12 mouse cellular contexts compared by ENCODE assay signal in the genomic region with DNA sequence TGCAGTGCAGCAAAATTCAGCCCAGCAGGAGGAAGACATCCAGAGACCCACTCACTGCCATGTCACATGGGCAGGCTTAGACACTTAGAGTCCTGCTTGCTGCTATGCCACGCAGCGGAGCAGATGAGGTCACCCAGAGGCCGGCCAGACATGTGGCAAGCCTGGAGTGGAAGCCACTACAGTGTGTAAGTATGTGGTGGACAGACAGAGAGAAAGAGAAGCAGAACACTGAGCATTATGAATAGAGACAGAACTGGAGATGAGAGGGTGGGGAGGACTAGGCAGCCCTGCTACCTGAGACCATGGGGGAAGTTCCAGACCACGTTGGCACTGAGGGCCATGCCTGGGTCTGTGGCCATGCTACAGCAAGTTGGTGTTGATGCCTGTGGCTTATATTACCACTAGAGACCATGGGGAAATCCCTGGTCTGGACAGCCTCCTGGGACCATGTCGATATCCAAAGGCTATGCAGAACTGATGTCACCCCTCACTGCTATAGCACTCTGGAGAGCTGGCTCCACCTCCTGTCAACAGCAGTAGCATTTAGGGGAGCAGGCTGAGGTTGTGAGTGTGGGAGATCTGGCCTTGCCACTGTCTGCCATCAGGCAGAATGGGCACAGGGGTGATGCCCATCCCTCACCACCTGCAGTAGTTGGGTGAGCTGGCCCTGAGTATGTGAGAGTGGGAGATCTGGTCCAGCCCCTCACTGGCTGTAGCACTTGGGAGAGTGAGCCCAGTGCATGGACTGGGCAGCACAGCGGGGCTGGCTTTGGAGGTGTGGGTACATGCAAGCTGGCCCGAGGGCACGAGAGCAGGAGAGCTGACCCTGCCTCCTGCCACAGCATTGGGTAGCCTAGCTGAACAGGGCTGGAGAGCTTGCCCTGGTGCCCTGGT. TPM values are rescaled to one million over a fixed set of nuclear protein-coding genes. Genes with fewer than 3 reads are reported as not detected.
DNase-seq lines count a peak whose midpoint lies in the region; ATAC-seq and TF ChIP-seq lines count a peak whose summit lies in the region.
"Had no signal": no experiment of that assay in that cellular context is flagged by ENCODE, and none has a peak within 500 bp of the region (broad histone marks: within the 10 kb centered on the region; RNA-seq: fewer than 3 reads in every experiment).

No protein-coding gene starts in this region.

- no peak overlapping the region for H3K4me2 ChIP-seq in CH12.LX (ENCODE audit: insufficient read depth, low read depth, poor library complexity, severe bottlenecking)
- H3K4me2 ChIP-seq in lung, postnatal 0 days (replicated peaks; ENCODE audit: low read depth, low read length) = no peak overlapping the region
- H3K4me2 ChIP-seq: neural tube, embryonic 13.5 days had no signal

- no peak; the same call in 1 of the 2 replicates for TF ChIP-seq RAD21 in CH12.LX (IDR thresholded peaks at IDR 0.05; ENCODE audit: low read depth, low read length)

- peak overlapping the region in 1 of 3 experiments; percentile 27 for H3K4me3 ChIP-seq in CH12.LX (replicated peaks in 1 of 3; ENCODE audit: low read depth in 2 of 3, low read length in 2 of 3, poor library complexity in 1 of 3)
- H3K4me3 ChIP-seq in lung, postnatal 0 days (ENCODE audit: low read depth, low read length) = no peak overlapping the region
- H3K4me3 ChIP-seq: neural tube, embryonic 13.5 days had no signal

- peak; percentile 44 to 47 for DNase-seq in heart, adult 18-20 months
- no peak for DNase-seq in heart, adult 8-10 months (ENCODE audit: low spot score)
- peak; percentile 62 for DNase-seq in CH12.LX (ENCODE audit: extremely low read depth)
- peak; percentile 10 to 42 for DNase-seq in heart, adult 9 months (ENCODE audit: low spot score in 2 of 2)
- DNase-seq in lung, postnatal 0 days (ENCODE audit: low spot score) = peak; percentile 61
- DNase-seq in right cerebral cortex, postnatal 10 days (ENCODE audit: low spot score in 2 of 2) = no peak
- no peak for DNase-seq in thymus, postnatal 25 days
- DNase-seq in right cerebral cortex, adult 2 months (ENCODE audit: low spot score in 2 of 2) = no peak
- DNase-seq: cerebellum, adult 9-11 months; kidney, adult 2 months had no signal

- peaks cover 3 to 39% of the 10 kb centered on the region in 2 experiments for H3K36me3 ChIP-seq in CH12.LX (replicated peaks in 1 of 2; ENCODE audit: control insufficient read depth in 1 of 2, insufficient read depth in 1 of 2, low read length in 1 of 2)
- H3K36me3 ChIP-seq in lung, postnatal 0 days (ENCODE audit: insufficient read depth, low read length) = no peaks in the 10 kb centered on the region
- H3K36me3 ChIP-seq: neural tube, embryonic 13.5 days had no signal

- WGBS in lung, postnatal 0 days = 54% methylated on average over 8 of the region's 8 CpGs

- ATAC-seq in lung, postnatal 0 days = peak; percentile 36
- ATAC-seq: forebrain, embryonic 14.5 days had no signal

- no peak for TF ChIP-seq EP300 in CH12.LX (IDR thresholded peaks at IDR 0.05; ENCODE audit: low read length)
- no peak for TF ChIP-seq EP300 in lung, postnatal 0 days (IDR thresholded peaks at IDR 0.05)

- no peak for TF ChIP-seq CTCF in CH12.LX (conservative IDR thresholded peaks at IDR 0.05 in 1 of 2, IDR thresholded peaks at IDR 0.05 in 1 of 2; ENCODE audit: low read depth in 2 of 2, low read length in 2 of 2)
- TF ChIP-seq CTCF in lung, postnatal 0 days (IDR thresholded peaks at IDR 0.05) = peak; percentile 18; the same call in 1 of the 2 replicates

- no peaks in the 10 kb centered on the region for H3K9me3 ChIP-seq in CH12.LX (replicated peaks; ENCODE audit: low read length)
- no peaks in the 10 kb centered on the region for H3K9me3 ChIP-seq in lung, postnatal 0 days (ENCODE audit: low read length)
- H3K9me3 ChIP-seq: neural tube, embryonic 13.5 days had no signal

- no peak for TF ChIP-seq POLR2A in CH12.LX (IDR thresholded peaks at IDR 0.05; ENCODE audit: low read depth, low read length)

- peak overlapping the region; percentile 5; the same call in 1 of the 2 replicates for H3K27ac ChIP-seq in CH12.LX (ENCODE audit: insufficient read depth, low read depth)
- H3K27ac ChIP-seq in lung, postnatal 0 days (ENCODE audit: low read length) = peak overlapping the region; percentile 66
- H3K27ac ChIP-seq: neural tube, embryonic 13.5 days had no signal

- no peaks in the 10 kb centered on the region for H3K79me2 ChIP-seq in CH12.LX (replicated peaks; ENCODE audit: control insufficient read depth, extremely low read depth, insufficient read depth, poor library complexity, severe bottlenecking)

- peaks cover 19 to 21% of the 10 kb centered on the region in 2 experiments for H3K4me1 ChIP-seq in CH12.LX (ENCODE audit: control insufficient read depth in 1 of 2, insufficient read depth in 2 of 2)
- H3K4me1 ChIP-seq in lung, postnatal 0 days (ENCODE audit: insufficient read depth, low read depth, low read length) = no peaks in the 10 kb centered on the region; the same call in 1 of the 2 replicates
- H3K4me1 ChIP-seq: neural tube, embryonic 13.5 days had no signal

- H3K9ac ChIP-seq in CH12.LX (ENCODE audit: insufficient read depth, low read depth) = no peak overlapping the region
- no peak overlapping the region for H3K9ac ChIP-seq in lung, postnatal 0 days (replicated peaks; ENCODE audit: low read depth)
- H3K9ac ChIP-seq: neural tube, embryonic 13.5 days had no signal

- in situ Hi-C loops in CH12.LX (cut with MboI; ENCODE audit: low pct_ligation_motif_present, low pct_unique_long_range_greater_than_20kb, low sequenced_read_pairs) = no loop called here

- H3K27me3 ChIP-seq in CH12.LX (replicated peaks) = no peaks in the 10 kb centered on the region
- no peaks in the 10 kb centered on the region for H3K27me3 ChIP-seq in lung, postnatal 0 days (replicated peaks; ENCODE audit: insufficient read depth, low read length)
- H3K27me3 ChIP-seq: neural tube, embryonic 13.5 days had no signal

- dilution Hi-C loops in CH12.LX (cut with MboI; ENCODE audit: extremely low pct_ligation_motif_present, extremely low pct_unique_long_range_greater_than_20kb, low sequenced_read_pairs) = no loop called here

TF ChIP-seq in CH12.LX, 34 proteins besides CTCF, POLR2A, EP300 and RAD21:
- no peak for TF ChIP-seq KAT2A (IDR thresholded peaks at IDR 0.05; ENCODE audit: insufficient replicate concordance, low read length)
- TF ChIP-seq BHLHE40 (IDR thresholded peaks at IDR 0.05; ENCODE audit: low read depth, low read length) = no peak
- TF ChIP-seq SIN3A (IDR thresholded peaks at IDR 0.05; ENCODE audit: low read length) = no peak
- no peak for TF ChIP-seq ZMIZ1 (IDR thresholded peaks at IDR 0.05; ENCODE audit: low read depth, low read length)
- TF ChIP-seq NRF1 (IDR thresholded peaks at IDR 0.05; ENCODE audit: low read depth, low read length) = no peak
- no peak for TF ChIP-seq HCFC1 (IDR thresholded peaks at IDR 0.05; ENCODE audit: low read depth, low read length)
- no peak for TF ChIP-seq CHD2 (IDR thresholded peaks at IDR 0.05; ENCODE audit: low read length)
- TF ChIP-seq MEF2A (IDR thresholded peaks at IDR 0.05; ENCODE audit: borderline replicate concordance, low read depth, low read length) = no peak
- TF ChIP-seq MXI1 (IDR thresholded peaks at IDR 0.05; ENCODE audit: low read depth, low read length) = no peak
- no peak for TF ChIP-seq USF2 (conservative IDR thresholded peaks at IDR 0.05; ENCODE audit: low read depth, low read length)
- no peak for TF ChIP-seq MAFK (IDR thresholded peaks at IDR 0.05; ENCODE audit: insufficient replicate concordance, low read length)
- TF ChIP-seq JUN (IDR thresholded peaks at IDR 0.05; ENCODE audit: insufficient read depth, low read depth, low read length) = no peak
- TF ChIP-seq USF1 (IDR thresholded peaks at IDR 0.05; ENCODE audit: low read depth, low read length) = no peak
- TF ChIP-seq MYC (IDR thresholded peaks at IDR 0.05; ENCODE audit: low read depth, low read length) = no peak
- TF ChIP-seq GABPA (IDR thresholded peaks at IDR 0.05; ENCODE audit: insufficient replicate concordance, low read depth, low read length) = no peak
TF ChIP-seq in CH12.LX: peak in this region for 0.

RNA-seq across cellular contexts. Expression of a gene that starts 24.4 kb away (rescaled TPM):
- total RNA-seq in heart, adult 18-20 months (2021) = 100 to 1,000 TPM; 154 to 168 TPM
- total RNA-seq in heart, adult 8-10 months (2022) = 100 to 1,000 TPM; 159 to 174 (median 169) TPM
- 18.0 and 22.7 TPM in 2 replicates for total RNA-seq in CH12.LX (2012; rRNA removed)
- 24.2 and 26.2 TPM in 2 replicates for total RNA-seq in CH12.LX (2014; rRNA removed)
- 15.7 and 19.6 TPM in 2 replicates for polyA plus RNA-seq in CH12.LX (2012; ENCODE audit: insufficient read length, low read depth)
- 359 and 383 TPM in 2 replicates for polyA plus RNA-seq in lung, postnatal 0 days (2015; fragmentation: Nextera tagmentation; extraction: Ambion mirVana)

Comparison
In these comparisons a context has a peak if more than half of its experiments do, and no peak if none do; other contexts are left out.
1. DNase-seq: peak in heart, adult 18-20 months (2 of 2), CH12.LX (single experiment), heart, adult 9 months (2 of 2) and lung, postnatal 0 days (single experiment); none in heart, adult 8-10 months (single experiment), right cerebral cortex, postnatal 10 days (0 of 2), thymus, postnatal 25 days (single experiment) and right cerebral cortex, adult 2 months (0 of 2).
2. RNA of a gene that starts 24.4 kb away (total RNA-seq): 159 to 174 TPM in heart, adult 8-10 months and 154 to 168 TPM in heart, adult 18-20 months; 18.0 to 26.2 TPM in CH12.LX; every median in the first group is over 4 times any median in the second.